Mouse (Mus musculus): ENCODE measurements around the gene Adad2. TPM values are rescaled to one million over a fixed set of nuclear protein-coding genes. Genes with fewer than 3 reads are reported as not detected.
A peak's percentile ranks its signal among the peaks of the same experiment; 100 is the strongest.

The Adad2 gene
- total and polyA plus RNA-seq, 3 experiments, result not detected

DNA sequence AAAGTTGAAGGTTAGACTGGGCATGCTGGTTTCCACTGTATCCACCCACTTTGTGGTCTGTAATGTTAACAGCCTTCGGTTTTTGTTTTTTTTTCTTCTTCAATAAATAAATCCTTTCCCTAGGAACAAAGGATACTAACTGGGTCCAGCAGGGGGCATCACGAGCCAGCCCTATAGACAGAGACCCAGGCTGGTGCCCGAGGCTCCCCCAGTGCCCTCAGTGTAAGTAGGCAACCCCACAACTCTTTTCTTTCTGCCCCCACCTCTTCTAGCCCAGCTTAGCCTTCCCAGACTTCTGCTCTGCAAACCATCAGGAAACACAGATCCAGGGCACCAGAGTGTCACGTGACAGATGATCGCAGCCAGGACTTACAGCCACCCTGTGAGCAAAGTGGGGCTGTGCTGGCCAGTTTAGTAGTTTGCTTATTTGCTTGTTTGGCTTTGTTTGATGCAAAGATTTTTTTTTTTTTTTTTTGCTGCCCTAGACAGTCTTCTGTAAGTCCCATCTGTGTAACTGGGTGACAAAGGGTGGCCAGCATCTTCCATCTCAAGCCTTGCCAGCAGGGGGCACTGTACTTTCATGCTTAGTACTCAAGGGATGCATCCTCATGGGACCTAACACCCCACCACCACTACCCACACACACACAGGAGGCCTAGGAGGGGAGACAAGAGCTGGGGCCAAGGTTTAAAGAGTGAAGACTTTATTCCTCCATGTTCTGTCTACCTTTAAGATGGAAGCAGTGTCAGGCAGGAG lies 44.3 kb downstream of the Adad2 start:
- no peaks in the 10 kb centered on the region for H3K36me3 ChIP-seq (ENCODE audit: control insufficient read depth in 1 of 2, insufficient read depth in 2 of 2, low read length in 2 of 2)
- DNase-seq (ENCODE audit: low read depth, low spot score), result peak; percentile 40
- TF ChIP-seq SMC3 (IDR thresholded peaks at IDR 0.05; ENCODE audit: low read depth, low read length) (peak; percentile 39), ELF1 (IDR thresholded peaks at IDR 0.05; ENCODE audit: low read depth, low read length) (no peak), USF1 (IDR thresholded peaks at IDR 0.05; ENCODE audit: low read depth, low read length) (0 out of 2 replicates have a peak, but pooled peaks have one; percentile 6), ZC3H11A (IDR thresholded peaks at IDR 0.05; ENCODE audit: low read depth, low read length) (no peak), CTCF (IDR thresholded peaks at IDR 0.05 in 2 of 3, conservative IDR thresholded peaks at IDR 0.05 in 1 of 3; ENCODE audit: control insufficient read depth in 1 of 3, insufficient read depth in 1 of 3, low read depth in 2 of 3, low read length in 3 of 3, poor library complexity in 1 of 3, severe bottlenecking in 1 of 3) (peak; percentile 46 to 50 (median 50)), NELFE (IDR thresholded peaks at IDR 0.05; ENCODE audit: low read depth, low read length) (no peak), NRF1 (IDR thresholded peaks at IDR 0.05; ENCODE audit: insufficient read depth, low read depth, low read length, poor library complexity, severe bottlenecking) (no peak), RAD21 (IDR thresholded peaks at IDR 0.05; ENCODE audit: low read depth, low read length) (peak; percentile 23)
- no peaks in the 10 kb centered on the region for H3K9me3 ChIP-seq (replicated peaks; ENCODE audit: insufficient read depth, low read length)
- H3K4me1 ChIP-seq (ENCODE audit: control insufficient read depth in 1 of 2, insufficient read depth in 2 of 2, low read length in 2 of 2), result no peaks in the 10 kb centered on the region
- H3K27ac ChIP-seq (ENCODE audit: control insufficient read depth, low read depth, low read length), result no peak overlapping the region
- H3K79me2 ChIP-seq (ENCODE audit: control insufficient read depth, insufficient read depth, low read length, poor library complexity), result no peaks in the 10 kb centered on the region
- H3K4me3 ChIP-seq (ENCODE audit: control insufficient read depth in 1 of 2, insufficient read depth in 1 of 2, low read depth in 2 of 2, low read length in 2 of 2), result no peak overlapping the region
- no peaks in the 10 kb centered on the region for H3K27me3 ChIP-seq (ENCODE audit: control insufficient read depth in 1 of 2, insufficient read depth in 2 of 2, low read length in 2 of 2)
- H3K9ac ChIP-seq (ENCODE audit: control insufficient read depth, low read depth, low read length, poor library complexity, severe bottlenecking), result no peak overlapping the region

DNA sequence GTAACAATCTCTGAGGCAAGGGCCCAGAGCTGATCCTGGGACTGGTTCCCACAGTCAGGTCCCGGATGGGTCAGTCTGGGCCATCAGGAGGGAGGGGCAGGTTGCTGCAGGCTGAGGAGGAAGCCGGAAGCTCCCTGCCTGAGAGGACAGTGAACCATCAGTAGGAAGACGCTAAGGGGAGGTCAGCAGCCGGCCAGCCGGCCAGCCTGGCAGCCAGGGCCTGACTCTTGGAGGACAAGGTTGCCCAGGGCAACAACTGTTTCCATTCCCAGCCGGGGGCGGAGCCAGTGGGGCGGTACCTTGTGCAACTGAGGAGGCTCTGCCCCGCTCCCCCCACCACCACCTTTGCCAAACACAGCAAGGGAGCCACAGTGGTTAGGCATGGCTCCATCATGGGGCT lies 48.5 kb downstream of the Adad2 start:
- Histone ChIP-seq H3K9ac (ENCODE audit: control insufficient read depth, low read depth, low read length, poor library complexity, severe bottlenecking) (no peak overlapping the region), H3K4me3 (ENCODE audit: control insufficient read depth in 1 of 2, insufficient read depth in 1 of 2, low read depth in 2 of 2, low read length in 2 of 2) (no peak overlapping the region), H3K9me3 (replicated peaks; ENCODE audit: insufficient read depth, low read length) (no peaks in the 10 kb centered on the region), H3K4me1 (ENCODE audit: control insufficient read depth in 1 of 2, insufficient read depth in 2 of 2, low read length in 2 of 2) (no peaks in the 10 kb centered on the region), H3K79me2 (ENCODE audit: control insufficient read depth, insufficient read depth, low read length, poor library complexity) (no peaks in the 10 kb centered on the region), H3K27ac (ENCODE audit: control insufficient read depth, low read depth, low read length) (no peak overlapping the region), H3K36me3 (ENCODE audit: control insufficient read depth in 1 of 2, insufficient read depth in 2 of 2, low read length in 2 of 2) (no peaks in the 10 kb centered on the region), H3K27me3 (ENCODE audit: control insufficient read depth in 1 of 2, insufficient read depth in 2 of 2, low read length in 2 of 2) (peaks cover 3 to 10% of the 10 kb centered on the region in 2 experiments; a peak in 2 of 4 replicates)
- no peak for DNase-seq (ENCODE audit: low read depth, low spot score)
- TF ChIP-seq MYC (IDR thresholded peaks at IDR 0.05; ENCODE audit: low read depth, low read length) (no peak), ETS1 (IDR thresholded peaks at IDR 0.05; ENCODE audit: low read depth, low read length) (no peak), EP300 (IDR thresholded peaks at IDR 0.05; ENCODE audit: low read depth in 1 of 2, low read length in 2 of 2) (no peak), GATA1 (IDR thresholded peaks at IDR 0.05; ENCODE audit: low read depth, low read length) (no peak), ZKSCAN1 (IDR thresholded peaks at IDR 0.05; ENCODE audit: low read depth, low read length) (no peak), JUND (IDR thresholded peaks at IDR 0.05; ENCODE audit: low read depth, low read length) (no peak), SIN3A (IDR thresholded peaks at IDR 0.05; ENCODE audit: low read length) (no peak), RAD21 (IDR thresholded peaks at IDR 0.05; ENCODE audit: low read depth, low read length) (no peak), NRF1 (IDR thresholded peaks at IDR 0.05; ENCODE audit: insufficient read depth, low read depth, low read length, poor library complexity, severe bottlenecking) (no peak), UBTF (IDR thresholded peaks at IDR 0.05; ENCODE audit: borderline replicate concordance, insufficient read depth, low read depth, low read length) (no peak), TAL1 (IDR thresholded peaks at IDR 0.05; ENCODE audit: low read length) (no peak), CHD2 (IDR thresholded peaks at IDR 0.05; ENCODE audit: low read length) (no peak), USF2 (IDR thresholded peaks at IDR 0.05; ENCODE audit: borderline replicate concordance in 1 of 2, insufficient read depth in 1 of 2, low read depth in 1 of 2, low read length in 2 of 2) (no peak), GABPA (IDR thresholded peaks at IDR 0.05; ENCODE audit: low read depth, low read length) (no peak), KAT2A (conservative IDR thresholded peaks at IDR 0.05; ENCODE audit: low read depth, low read length) (no peak), SMC3 (IDR thresholded peaks at IDR 0.05; ENCODE audit: low read depth, low read length) (no peak), ZC3H11A (IDR thresholded peaks at IDR 0.05; ENCODE audit: low read depth, low read length) (no peak), USF1 (IDR thresholded peaks at IDR 0.05; ENCODE audit: low read depth, low read length) (no peak)

Measured in MEL (cell line).